9 mouse cellular contexts compared by ENCODE assay signal in the genomic region with DNA sequence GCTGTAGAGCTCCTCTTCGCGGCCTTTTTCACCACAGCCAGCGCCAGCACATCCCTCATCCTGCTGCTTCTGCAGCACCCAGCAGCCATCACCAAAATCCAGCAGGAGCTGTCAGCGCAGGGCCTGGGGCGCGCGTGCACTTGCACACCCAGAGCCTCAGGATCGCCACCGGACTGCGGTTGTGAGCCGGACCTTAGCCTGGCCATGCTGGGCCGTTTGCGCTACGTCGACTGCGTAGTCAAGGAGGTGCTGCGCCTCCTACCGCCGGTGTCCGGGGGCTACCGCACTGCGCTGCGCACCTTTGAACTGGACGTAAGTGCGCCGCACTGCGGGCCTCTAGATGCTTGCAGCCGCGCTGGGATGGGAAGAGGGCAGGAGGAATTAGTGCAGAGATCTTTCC. TPM values are rescaled to one million over a fixed set of nuclear protein-coding genes. Genes with fewer than 3 reads are reported as not detected.
A peak's percentile ranks its signal among the peaks of the same experiment; 100 is the strongest.
DNase-seq lines count a peak whose midpoint lies in the region; ATAC-seq lines count a peak whose summit lies in the region.
"Had no signal": no experiment of that assay in that cellular context is flagged by ENCODE, and none has a peak within 500 bp of the region (broad histone marks: within the 10 kb centered on the region; RNA-seq: fewer than 3 reads in every experiment).

No protein-coding gene starts in this region.

- no peak overlapping the region for H3K4me3 ChIP-seq in kidney, embryonic 14.5 days (ENCODE audit: low read length)
- peak overlapping the region; percentile 14; the same call in 1 of the 2 replicates for H3K4me3 ChIP-seq in hindbrain, embryonic 14.5 days (replicated peaks; ENCODE audit: low read length)
- peak overlapping the region; percentile 11 for H3K4me3 ChIP-seq in midbrain, embryonic 16.5 days (ENCODE audit: low read depth, low read length)

- ATAC-seq in kidney, embryonic 14.5 days (ENCODE audit: low FRiP score, low TSS enrichment) = no peak
- no peak for ATAC-seq in hindbrain, embryonic 14.5 days (ENCODE audit: low FRiP score)
- no peak for ATAC-seq in midbrain, embryonic 16.5 days
- no peak for ATAC-seq in inflammation-experienced regulatory T-cells, adult 6 months

- DNase-seq in kidney, postnatal 25 days = no peak
- DNase-seq in embryo, embryonic 9.5 days (ENCODE audit: extremely low spot score) = peak; percentile 75
- DNase-seq in hindbrain, embryonic 14.5 days (ENCODE audit: low spot score) = no peak
- DNase-seq in thymus, postnatal 0 days (ENCODE audit: low spot score) = no peak
- no peak for DNase-seq in gastrocnemius, adult 8-10 months (ENCODE audit: low spot score in 2 of 2)
- DNase-seq: gastrocnemius, postnatal 14 days had no signal

- no peak overlapping the region for H3K27ac ChIP-seq in kidney, embryonic 14.5 days (ENCODE audit: low read depth, low read length)
- H3K27ac ChIP-seq in hindbrain, embryonic 14.5 days = no peak overlapping the region
- no peak overlapping the region for H3K27ac ChIP-seq in midbrain, embryonic 16.5 days (ENCODE audit: low read length)

- H3K36me3 ChIP-seq in kidney, embryonic 14.5 days (ENCODE audit: control insufficient read depth, insufficient read depth, low read length) = no peaks in the 10 kb centered on the region
- H3K36me3 ChIP-seq in hindbrain, embryonic 14.5 days (replicated peaks; ENCODE audit: control insufficient read depth, insufficient read depth) = no peaks in the 10 kb centered on the region
- no peaks in the 10 kb centered on the region for H3K36me3 ChIP-seq in midbrain, embryonic 16.5 days (ENCODE audit: control insufficient read depth, insufficient read depth, low read length)

- WGBS in kidney, embryonic 14.5 days = 3% methylated on average over 29 of the region's 29 CpGs
- 3% methylated on average over 29 of the region's 29 CpGs for WGBS in hindbrain, embryonic 14.5 days
- under 1% methylated on average over 29 of the region's 29 CpGs for WGBS in midbrain, embryonic 16.5 days

- peaks cover 100% of the 10 kb centered on the region for H3K27me3 ChIP-seq in kidney, embryonic 14.5 days (ENCODE audit: control insufficient read depth, insufficient read depth, low read length)
- H3K27me3 ChIP-seq in hindbrain, embryonic 14.5 days (ENCODE audit: control insufficient read depth, insufficient read depth, low read length) = peaks cover 100% of the 10 kb centered on the region
- peaks cover 98% of the 10 kb centered on the region for H3K27me3 ChIP-seq in midbrain, embryonic 16.5 days (ENCODE audit: control insufficient read depth, insufficient read depth, low read depth, low read length)

- H3K9me3 ChIP-seq in kidney, embryonic 14.5 days (ENCODE audit: control insufficient read depth, low read length) = no peaks in the 10 kb centered on the region
- H3K9me3 ChIP-seq in hindbrain, embryonic 14.5 days (ENCODE audit: control insufficient read depth, low read length) = no peaks in the 10 kb centered on the region
- H3K9me3 ChIP-seq in midbrain, embryonic 16.5 days (replicated peaks; ENCODE audit: control insufficient read depth, low read length, poor library complexity, severe bottlenecking) = no peaks in the 10 kb centered on the region

- peaks cover 6% of the 10 kb centered on the region; the same call in 1 of the 2 replicates for H3K4me1 ChIP-seq in kidney, embryonic 14.5 days (ENCODE audit: control insufficient read depth, insufficient read depth, low read length)
- 0 out of 2 replicates have a peak, but pooled peaks cover 14% of the 10 kb centered on the region for H3K4me1 ChIP-seq in hindbrain, embryonic 14.5 days (replicated peaks; ENCODE audit: control insufficient read depth, insufficient read depth, low read length)
- peaks cover 6% of the 10 kb centered on the region for H3K4me1 ChIP-seq in midbrain, embryonic 16.5 days (ENCODE audit: control insufficient read depth, insufficient read depth, low read length)

- H3K4me2 ChIP-seq in kidney, embryonic 14.5 days (replicated peaks; ENCODE audit: low read depth, low read length) = 0 out of 2 replicates have a peak overlapping the region, but pooled peaks have one; percentile 1
- H3K4me2 ChIP-seq in hindbrain, embryonic 14.5 days (replicated peaks) = peak overlapping the region; percentile 36
- H3K4me2 ChIP-seq in midbrain, embryonic 16.5 days (ENCODE audit: low read length) = peak overlapping the region; percentile 35

- no peak overlapping the region for H3K9ac ChIP-seq in kidney, embryonic 14.5 days (ENCODE audit: low read depth, low read length)
- H3K9ac ChIP-seq in hindbrain, embryonic 14.5 days = no peak overlapping the region
- H3K9ac ChIP-seq in midbrain, embryonic 16.5 days (ENCODE audit: low read depth, low read length) = no peak overlapping the region

RNA-seq across cellular contexts. Expression of gene Cyp26c1, which starts 5.3 kb away (rescaled TPM):
- polyA plus RNA-seq in kidney, embryonic 14.5 days (2014; fragmentation: Nextera tagmentation; extraction: Ambion mirVana) = not detected in 2 replicates
- 0.12 TPM in 1 of 2 replicates, not detected in the other for polyA plus RNA-seq in hindbrain, embryonic 14.5 days (2014; fragmentation: Nextera tagmentation; extraction: Ambion mirVana)
- polyA plus RNA-seq in midbrain, embryonic 16.5 days (2015; fragmentation: Nextera tagmentation; extraction: Ambion mirVana) = not detected in 2 replicates
- not detected in 2 replicates for polyA plus RNA-seq in thymus, postnatal 0 days (2015; fragmentation: Nextera tagmentation; extraction: Ambion mirVana)
- total RNA-seq in gastrocnemius, adult 8-10 months (2022) = not detected
- not detected for polyA plus RNA-seq in inflammation-experienced regulatory T-cells, adult 6 months (2017; shearing (Covaris generic))
- total RNA-seq: gastrocnemius, postnatal 14 days had no signal

RNA-seq across cellular contexts. Expression of gene Cyp26a1, which starts 6.9 kb away (rescaled TPM):
- 2.3 and 3.5 TPM in 2 replicates for polyA plus RNA-seq in kidney, embryonic 14.5 days (2014; fragmentation: Nextera tagmentation; extraction: Ambion mirVana)
- 0.30 and 0.59 TPM in 2 replicates for polyA plus RNA-seq in hindbrain, embryonic 14.5 days (2014; fragmentation: Nextera tagmentation; extraction: Ambion mirVana)
- polyA plus RNA-seq in midbrain, embryonic 16.5 days (2015; fragmentation: Nextera tagmentation; extraction: Ambion mirVana) = 0.16 TPM in 1 of 2 replicates, not detected in the other
- polyA plus RNA-seq in thymus, postnatal 0 days (2015; fragmentation: Nextera tagmentation; extraction: Ambion mirVana) = 3.6 and 3.8 TPM in 2 replicates
- total RNA-seq in gastrocnemius, adult 8-10 months (2022) = under 1 TPM in 3 of 4 experiments, not detected in 1; 0.21 to 0.51 (median 0.27) TPM
- not detected for polyA plus RNA-seq in inflammation-experienced regulatory T-cells, adult 6 months (2017; shearing (Covaris generic))
